Mouse (Mus musculus) forebrain, embryonic 13.5 days (tissue): Measurements from ENCODE around the gene Gm8232. TPM values are rescaled to one million over a fixed set of nuclear protein-coding genes. Genes with fewer than 3 reads are reported as not detected.
"Not testable (repeated sequence)": the region's sequence is repeated elsewhere in the genome, so short reads cannot be mapped to it uniquely, and the experiment has no call there.

Experiments used
- ATAC-seq: fragments of 200-750 bp; cut with Nextera tagmentation; 2 replicates; pipeline ENCODE4 v1.8.0; 2017
- H3K27ac ChIP-seq: fragments of 300-500 bp; sonication (generic); 2 replicates; pipeline ENCODE4 v1.5.1; 2015; ENCODE audit warnings: inconsistent platforms, mild to moderate bottlenecking, moderate library complexity
- H3K27me3 ChIP-seq: fragments of 300-500 bp; sonication (generic); 2 replicates; pipeline ENCODE4 v1.6.1; 2015; ENCODE audit warnings: mild to moderate bottlenecking, inconsistent platforms
- H3K36me3 ChIP-seq: fragments of 300-500 bp; sonication (generic); 2 replicates; pipeline ENCODE4 v1.6.1; 2015; ENCODE audit warnings: mild to moderate bottlenecking, inconsistent platforms; ENCODE audit not compliant: poor library complexity, severe bottlenecking
- H3K4me1 ChIP-seq: fragments of 300-500 bp; sonication (generic); 2 replicates; pipeline ENCODE4 v1.6.1; 2015; ENCODE audit warnings: inconsistent platforms
- H3K4me2 ChIP-seq: fragments of 300-500 bp; sonication (generic); 2 replicates; pipeline ENCODE4 v1.6.1; 2015; ENCODE audit warnings: inconsistent platforms, mild to moderate bottlenecking, moderate library complexity
- H3K4me3 ChIP-seq: fragments of 300-500 bp; sonication (generic); 2 replicates; pipeline ENCODE4 v1.5.1; 2015; ENCODE audit warnings: mild to moderate bottlenecking, inconsistent platforms
- H3K9ac ChIP-seq: fragments of 300-500 bp; sonication (generic); 2 replicates; pipeline ENCODE4 v1.6.1; 2015; ENCODE audit warnings: mild to moderate bottlenecking, inconsistent platforms
- H3K9me3 ChIP-seq: fragments of 300-500 bp; sonication (generic); replicated peaks from 2 replicates; pipeline ENCODE4 v1.6.1; 2016; ENCODE audit warnings: inconsistent platforms
- WGBS: fragments of 180-500 bp; shearing (Covaris S2); methylation state at CpG from one replicate; pipeline ENCODE4 v1.1.7; 2015; 5-methylcytosine and 5-hydroxymethylcytosine counted together
- polyA plus RNA-seq: library from polyadenylated mRNA; unstranded; fragments of >200 nt; fragmentation: Nextera tagmentation; extraction: Ambion mirVana; gene quantifications from 2 replicates; pipeline ENCODE4 v1.2.1, GENCODE M21; 2015

The Gm8232 gene
- not detected in 2 replicates for polyA plus RNA-seq

DNA sequence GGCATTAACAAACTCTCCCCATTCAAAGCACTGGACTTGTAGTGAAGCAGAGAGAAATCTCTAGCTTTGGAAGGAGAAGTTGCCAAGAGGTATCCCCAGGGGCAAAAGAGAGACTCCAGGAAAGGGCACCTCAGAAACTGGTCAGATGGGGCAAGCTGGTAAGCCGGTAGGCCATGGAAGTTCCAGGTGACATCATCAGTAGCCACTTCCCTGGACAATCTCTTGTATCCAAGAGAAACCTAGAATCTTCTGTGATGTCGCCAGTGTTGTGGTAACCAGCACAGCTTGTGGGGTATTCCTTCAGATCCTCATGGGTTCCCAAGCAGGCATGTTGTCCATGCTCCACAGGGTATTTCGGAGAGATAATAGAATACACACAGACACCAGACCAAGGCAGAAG is at the start of gene Gm8232:
Gene Gm8232 (plus strand): TSS at position 301 of the 400 bp plus-strand sequence.
- not testable (repeated sequence) for H3K4me3 ChIP-seq, ATAC-seq, H3K9ac ChIP-seq, H3K36me3 ChIP-seq, H3K9me3 ChIP-seq, H3K27ac ChIP-seq, H3K4me2 ChIP-seq, H3K27me3 ChIP-seq, H3K4me1 ChIP-seq
- 87% methylated on average over 3 of the region's 3 CpGs for WGBS

DNA sequence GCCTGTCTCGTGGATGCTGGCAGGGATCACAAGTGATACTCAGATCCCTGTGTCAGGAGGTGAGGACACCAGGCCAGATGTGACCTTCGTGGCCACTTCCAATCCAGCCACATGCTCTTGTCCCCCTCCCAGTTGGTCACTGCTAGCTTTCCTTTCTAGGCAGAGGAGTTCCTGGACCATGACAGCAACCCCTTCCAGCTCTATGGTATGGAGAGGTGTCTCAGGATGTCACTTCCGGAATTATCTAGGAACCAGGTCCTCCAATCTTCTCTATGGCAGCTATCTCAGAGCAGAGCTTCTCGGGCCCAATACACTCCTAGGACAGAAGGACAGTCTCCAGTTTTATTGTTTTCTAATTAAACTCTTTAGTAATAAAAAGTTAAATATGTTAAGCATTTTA is 49.2 kb upstream of the Gm8232 start:
- not testable (repeated sequence) for ATAC-seq, H3K4me1 ChIP-seq, H3K27me3 ChIP-seq, H3K27ac ChIP-seq, H3K4me2 ChIP-seq, H3K36me3 ChIP-seq, H3K9me3 ChIP-seq, H3K9ac ChIP-seq, H3K4me3 ChIP-seq
- WGBS = 78% methylated on average over 4 of the region's 4 CpGs

DNA sequence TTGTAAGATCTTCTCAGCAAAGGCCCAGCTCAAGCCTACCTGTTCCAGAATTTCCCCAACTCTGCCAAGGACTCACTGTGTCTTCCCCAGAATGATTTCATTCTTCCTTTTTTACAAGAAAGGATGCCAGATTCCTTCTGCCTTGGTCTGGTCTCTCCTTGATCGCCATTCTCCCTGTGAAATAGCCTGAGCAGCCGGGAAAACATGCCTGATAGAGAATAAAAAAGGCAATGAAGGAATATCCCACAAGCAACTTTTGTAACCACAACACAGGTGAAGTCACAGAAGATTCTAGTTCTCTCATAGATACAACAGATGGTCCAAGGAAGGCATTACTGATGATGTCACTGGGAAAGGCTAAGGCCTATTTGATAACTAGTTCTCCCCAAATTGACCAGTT is 22.8 kb upstream of the Gm8232 start, which contains the start of gene Gm3371:
Gene Gm3371 (minus strand): TSS at position 101 of the 400 bp plus-strand sequence.
- ATAC-seq, H3K4me1 ChIP-seq, H3K36me3 ChIP-seq, H3K4me3 ChIP-seq, H3K27me3 ChIP-seq, H3K9ac ChIP-seq, H3K9me3 ChIP-seq, H3K27ac ChIP-seq, H3K4me2 ChIP-seq: not testable (repeated sequence)
- no CpG with 5 or more reads among the region's 2 CpGs for WGBS

Other genes starting within 250 kb of the Gm8232 start
- not detected in 2 replicates for gene Gm8212, start 236.0 kb upstream of the Gm8232 start, polyA plus RNA-seq
- gene 4930503E14Rik, start 220.4 kb upstream of the Gm8232 start, polyA plus RNA-seq = not detected in 2 replicates
- gene Gm8220, start 148.1 kb upstream of the Gm8232 start, polyA plus RNA-seq = not detected in 2 replicates
- not detected in 2 replicates for gene Gm5930, start 95.1 kb upstream of the Gm8232 start, polyA plus RNA-seq
- gene Gm8229, start 68.3 kb upstream of the Gm8232 start, polyA plus RNA-seq = not detected in 2 replicates
- gene Gm3371, start 22.9 kb upstream of the Gm8232 start, polyA plus RNA-seq = not detected in 2 replicates
- not detected in 2 replicates for gene BC061237, start 58.8 kb downstream of the Gm8232 start, polyA plus RNA-seq
- gene Gm17093, start 84.6 kb downstream of the Gm8232 start, polyA plus RNA-seq = not detected in 2 replicates
- gene Gm8247, start 149.5 kb downstream of the Gm8232 start, polyA plus RNA-seq = not detected in 2 replicates
- gene Gm5624, start 194.3 kb downstream of the Gm8232 start, polyA plus RNA-seq = not detected in 2 replicates